Mouse (Mus musculus) limb, embryonic 14.5 days (tissue): ENCODE measurements around the gene Adgrg7. TPM values are rescaled to one million over a fixed set of nuclear protein-coding genes. Genes with fewer than 3 reads are reported as not detected.

Experiments used
- ATAC-seq: fragments of 200-750 bp; cut with Nextera tagmentation; 2 replicates; pipeline ENCODE4 v1.8.0; 2017; ENCODE audit warnings: low read depth, moderate number of reproducible peaks, moderate TSS enrichment; ENCODE audit not compliant: low FRiP score
- DNase-seq: peaks from one replicate; pipeline ENCODE4 v3.0.0-alpha.2; 2015; ENCODE audit warnings: low spot score
- H3K27ac ChIP-seq: fragments of 300-500 bp; sonication (generic); replicated peaks from 2 replicates; pipeline ENCODE4 v1.5.1; 2014; ENCODE audit warnings: low read depth, mild to moderate bottlenecking, low read length, moderate library complexity, mixed read lengths
- H3K27me3 ChIP-seq: fragments of 300-500 bp; sonication (generic); 2 replicates; pipeline ENCODE4 v1.6.1; 2014; ENCODE audit warnings: low read length, mixed read lengths; ENCODE audit not compliant: control insufficient read depth, insufficient read depth
- H3K36me3 ChIP-seq: fragments of 300-500 bp; sonication (generic); 2 replicates; pipeline ENCODE4 v1.6.1; 2014; ENCODE audit warnings: mild to moderate bottlenecking, low read length, moderate library complexity, mixed read lengths; ENCODE audit not compliant: control insufficient read depth, insufficient read depth
- H3K4me1 ChIP-seq: fragments of 300-500 bp; sonication (generic); 2 replicates; pipeline ENCODE4 v1.6.1; 2014; ENCODE audit warnings: antibody characterized with exemption, low read length, mixed read lengths; ENCODE audit not compliant: control insufficient read depth, insufficient read depth
- H3K4me2 ChIP-seq: fragments of 300-500 bp; sonication (generic); replicated peaks from 2 replicates; pipeline ENCODE4 v1.6.1; 2014; ENCODE audit warnings: low read depth, mild to moderate bottlenecking, low read length, moderate library complexity; ENCODE audit not compliant: severe bottlenecking
- H3K4me3 ChIP-seq: fragments of 300-500 bp; sonication (generic); replicated peaks from 2 replicates; pipeline ENCODE4 v1.5.1; 2014; ENCODE audit warnings: low read length
- H3K9ac ChIP-seq: fragments of 300-500 bp; sonication (generic); 2 replicates; pipeline ENCODE4 v1.6.1; 2014; ENCODE audit warnings: mild to moderate bottlenecking, low read depth, low read length, moderate library complexity; ENCODE audit not compliant: severe bottlenecking
- H3K9me3 ChIP-seq: fragments of 300-500 bp; sonication (generic); 2 replicates; pipeline ENCODE4 v1.6.1; 2016; ENCODE audit warnings: low read length; ENCODE audit not compliant: control insufficient read depth
- POLR2A ChIP-seq: fragments of 200-500 bp; IDR thresholded peaks from 2 replicates; pipeline ENCODE4 v1.8.0; 2012; ENCODE audit warnings: inconsistent platforms, mild to moderate bottlenecking, moderate library complexity, borderline replicate concordance; ENCODE audit not compliant: insufficient read depth, insufficient read length; ENCODE audit errors: extremely low read depth
- WGBS: fragments of 180-500 bp; shearing (Covaris S2); extraction: QIAGEN DNeasy Blood & Tissue Kit; methylation state at CpG from one replicate; pipeline ENCODE4 v1.1.7; 2014; 5-methylcytosine and 5-hydroxymethylcytosine counted together
- polyA plus RNA-seq, 2 experiments: library from polyadenylated mRNA; depleted of rRNA in 1 of 2; stranded (reverse) in 1 of 2; unstranded in 1 of 2; fragments of >200 nt; fragmentation: Nextera tagmentation in 1 of 2; extraction: Ambion mirVana in 1 of 2; gene quantifications; 2 replicates each; pipeline versions ENCODE4 v1.2.1 to v1.2.3; 2012 to 2014

The Adgrg7 gene
- polyA plus RNA-seq, 2 experiments, result 0.03 TPM; not detected in 1

- H3K27ac ChIP-seq, result no peak overlapping the region
- H3K27me3 ChIP-seq, result no peaks in the 10 kb centered on the region
- no peaks in the 10 kb centered on the region for H3K9me3 ChIP-seq
- no peak for TF ChIP-seq POLR2A
- no peak for DNase-seq
- H3K4me3 ChIP-seq, result no peak overlapping the region
- WGBS, result 80% methylated on average over 7 of the region's 7 CpGs
- ATAC-seq, result no peak
- H3K36me3 ChIP-seq, result no peaks in the 10 kb centered on the region
- no peak overlapping the region for H3K4me2 ChIP-seq
- no peak overlapping the region for H3K9ac ChIP-seq
- H3K4me1 ChIP-seq, result no peaks in the 10 kb centered on the region
These were observed 5.3 kb upstream of the Adgrg7 start for GRCm38 (mm10) chr16:56800946-56801345.

- Histone ChIP-seq H3K4me1 (no peaks in the 10 kb centered on the region), H3K9me3 (no peaks in the 10 kb centered on the region), H3K36me3 (no peaks in the 10 kb centered on the region), H3K9ac (no peak overlapping the region), H3K27ac (no peak overlapping the region), H3K27me3 (no peaks in the 10 kb centered on the region), H3K4me2 (no peak overlapping the region), H3K4me3 (no peak overlapping the region)
- peak; percentile 64 for DNase-seq
- 44% methylated on average over 2 of the region's 2 CpGs for WGBS
- no peak for ATAC-seq
- no peak for TF ChIP-seq POLR2A
These were observed 4.8 kb upstream of the Adgrg7 start for GRCm38 (mm10) chr16:56800469-56800868.

GRCm38 (mm10) chr16:56799541-56800029 lies 3.9 kb upstream of the Adgrg7 start:
- H3K9me3 ChIP-seq, result no peaks in the 10 kb centered on the region
- no peak for TF ChIP-seq POLR2A
- WGBS, result 90% methylated on average over 3 of the region's 3 CpGs
- H3K9ac ChIP-seq, result no peak overlapping the region
- ATAC-seq, result no peak
- H3K36me3 ChIP-seq, result no peaks in the 10 kb centered on the region
- no peak overlapping the region for H3K4me2 ChIP-seq
- no peaks in the 10 kb centered on the region for H3K4me1 ChIP-seq
- DNase-seq, result no peak
- H3K27me3 ChIP-seq, result no peaks in the 10 kb centered on the region
- no peak overlapping the region for H3K4me3 ChIP-seq
- H3K27ac ChIP-seq, result no peak overlapping the region

DNA sequence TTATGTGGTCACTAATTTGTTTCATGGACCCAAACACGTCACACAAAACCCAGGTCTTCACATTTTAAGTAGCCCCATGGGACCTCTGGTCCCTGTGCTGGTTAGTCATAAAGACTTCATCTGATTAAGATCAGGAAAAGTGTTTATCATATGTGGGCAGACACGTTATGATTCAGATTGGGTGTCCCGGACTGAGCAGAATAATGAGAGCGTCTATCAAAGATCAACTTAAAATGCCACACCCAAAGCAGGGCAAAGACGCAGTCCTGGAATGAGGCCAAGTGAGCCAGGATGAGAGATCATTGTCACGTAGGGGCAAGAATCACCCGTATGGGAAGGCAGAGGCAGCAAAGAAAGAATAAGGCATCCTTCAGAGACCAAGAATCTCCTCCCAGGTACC lies 3.2 kb upstream of the Adgrg7 start:
- Histone ChIP-seq H3K9me3 (no peaks in the 10 kb centered on the region), H3K36me3 (no peaks in the 10 kb centered on the region), H3K9ac (no peak overlapping the region), H3K4me2 (no peak overlapping the region), H3K27ac (no peak overlapping the region), H3K4me3 (no peak overlapping the region), H3K4me1 (no peaks in the 10 kb centered on the region), H3K27me3 (no peaks in the 10 kb centered on the region)
- no peak for TF ChIP-seq POLR2A
- ATAC-seq, result no peak
- DNase-seq, result no peak
- WGBS, result 79% methylated on average over 7 of the region's 7 CpGs

DNA sequence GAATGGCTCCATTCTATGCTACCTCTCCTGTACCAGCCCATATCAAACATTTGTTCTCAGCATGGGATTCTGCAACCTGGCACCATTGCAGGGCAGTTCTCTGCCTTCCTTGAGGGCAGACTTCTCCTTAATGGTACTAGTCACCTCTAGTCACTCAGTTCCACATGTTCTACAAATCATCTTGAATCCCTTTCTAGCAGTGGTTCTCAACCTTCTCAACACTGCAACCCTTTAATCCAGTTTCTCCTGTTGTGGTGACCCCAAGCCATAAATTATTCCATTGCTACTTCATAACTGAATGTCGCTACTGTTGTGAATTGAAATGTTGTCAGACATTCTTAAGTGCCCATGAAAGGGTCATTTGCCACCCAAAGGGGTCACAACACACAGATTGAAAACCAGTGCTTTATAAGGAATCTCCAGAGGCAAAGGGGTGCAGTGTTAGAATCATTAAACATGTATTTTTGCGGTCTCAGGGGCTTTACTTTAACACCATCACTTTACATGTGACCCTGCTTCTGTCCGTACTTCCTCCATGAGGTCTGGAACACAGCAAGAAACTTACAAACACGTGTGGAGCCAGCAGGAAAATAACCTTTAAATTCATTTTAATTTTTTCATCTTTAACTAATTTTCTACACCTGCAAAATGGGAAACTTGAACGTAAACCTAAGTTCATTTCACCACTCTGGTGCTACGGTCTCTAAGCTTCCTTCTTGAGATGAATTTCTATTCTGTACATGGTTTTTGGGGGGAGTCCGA lies 1.1 kb downstream of the Adgrg7 start:
- no peak overlapping the region for H3K4me3 ChIP-seq
- WGBS, result 65% methylated on average over 7 of the region's 7 CpGs
- H3K9ac ChIP-seq, result no peak overlapping the region
- H3K27ac ChIP-seq, result no peak overlapping the region
- no peak overlapping the region for H3K4me2 ChIP-seq
- H3K36me3 ChIP-seq, result no peaks in the 10 kb centered on the region
- DNase-seq, result no peak
- H3K9me3 ChIP-seq, result no peaks in the 10 kb centered on the region
- H3K4me1 ChIP-seq, result no peaks in the 10 kb centered on the region
- ATAC-seq, result no peak
- no peak for TF ChIP-seq POLR2A
- no peaks in the 10 kb centered on the region for H3K27me3 ChIP-seq
